Mouse (Mus musculus) c-Kit-negative CD71-positive TER-119-positive erythroid progenitor cells, embryonic 14.5 days (primary cell): ENCODE data around the gene Myo6.

Experiments
- DNase-seq: peaks from one replicate; pipeline ENCODE4 v3.0.0-alpha.2; 2013; ENCODE audit warnings: low read depth, low spot score

Gene Myo6

DNA sequence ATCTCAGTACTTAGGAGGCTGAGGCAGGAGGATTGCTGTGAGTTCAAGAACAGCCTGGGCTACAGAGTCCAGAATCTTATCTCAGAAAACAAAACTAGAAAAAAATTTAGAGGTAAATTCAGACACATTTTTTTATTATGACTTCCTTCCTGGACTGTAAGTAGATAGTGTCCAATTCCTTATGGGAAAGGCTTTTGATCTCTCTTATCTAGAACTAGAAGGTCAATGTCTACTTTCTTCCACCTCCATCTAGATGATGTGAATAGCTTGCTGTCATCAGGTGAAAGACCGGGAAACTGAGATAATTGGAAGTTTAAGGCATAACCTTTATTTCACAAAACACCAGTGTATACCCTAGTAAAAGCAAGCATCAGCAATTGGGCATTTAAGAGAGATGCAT is 16.9 kb downstream of the Myo6 start:
- DNase-seq, result no peak

DNA sequence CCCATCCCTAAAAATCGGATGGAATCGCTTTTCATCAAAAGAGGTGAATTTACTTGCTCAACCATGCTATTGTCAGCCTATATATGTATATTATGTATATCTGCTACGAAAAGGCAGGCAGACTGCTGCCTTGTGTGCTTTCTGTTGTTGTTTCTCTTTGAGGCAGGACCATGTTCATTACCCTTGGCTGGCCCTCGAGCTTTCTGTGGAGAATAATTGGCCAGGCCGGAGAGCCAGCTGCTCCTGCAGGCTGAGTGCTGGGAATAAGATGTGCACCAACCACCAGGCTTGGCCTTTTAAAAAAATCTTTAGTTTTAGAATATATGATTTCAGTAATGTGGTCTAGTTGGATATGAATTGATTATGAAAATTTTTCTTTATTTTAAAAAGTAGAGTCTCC is 19.3 kb downstream of the Myo6 start:
- no peak for DNase-seq

DNA sequence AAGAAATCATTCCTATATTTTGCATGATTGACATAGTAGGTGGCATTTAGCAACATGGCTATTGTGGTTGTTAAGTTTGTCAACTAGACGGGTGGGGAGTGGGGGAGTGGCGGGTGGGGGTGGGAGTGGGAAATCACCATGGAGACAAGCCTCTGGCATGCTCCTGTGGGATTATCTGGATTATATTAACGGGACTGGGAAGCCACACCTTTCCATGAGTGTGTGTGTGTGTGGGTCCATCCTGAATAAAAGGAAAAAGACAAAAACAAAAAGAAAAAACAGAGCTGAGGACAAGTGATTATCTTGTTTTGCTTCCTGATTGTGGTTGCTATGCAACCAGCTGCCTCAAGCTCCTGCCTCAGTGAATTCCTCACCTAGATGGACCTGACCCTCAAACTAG is 20.9 kb downstream of the Myo6 start:
- no peak for DNase-seq

DNA sequence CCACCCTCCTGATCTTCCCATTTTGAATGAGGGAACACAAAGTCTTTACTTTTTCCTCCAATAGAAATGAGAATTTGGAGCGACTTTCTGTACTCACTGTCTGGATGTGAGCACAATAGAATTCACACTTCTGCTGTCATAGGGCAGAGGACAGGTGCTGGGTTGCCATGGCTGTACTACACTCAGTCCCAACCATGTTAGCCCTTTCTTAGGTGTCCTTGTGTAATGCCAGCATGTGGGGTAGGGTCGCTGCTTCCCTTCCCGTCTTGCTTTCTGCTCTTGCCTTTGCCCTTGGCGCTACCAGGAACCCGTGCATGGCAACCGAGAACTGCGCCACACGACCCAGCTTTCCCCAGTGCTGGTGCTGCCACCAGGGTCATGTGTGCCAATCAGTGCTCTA is 21.9 kb downstream of the Myo6 start:
- DNase-seq, result no peak

DNA sequence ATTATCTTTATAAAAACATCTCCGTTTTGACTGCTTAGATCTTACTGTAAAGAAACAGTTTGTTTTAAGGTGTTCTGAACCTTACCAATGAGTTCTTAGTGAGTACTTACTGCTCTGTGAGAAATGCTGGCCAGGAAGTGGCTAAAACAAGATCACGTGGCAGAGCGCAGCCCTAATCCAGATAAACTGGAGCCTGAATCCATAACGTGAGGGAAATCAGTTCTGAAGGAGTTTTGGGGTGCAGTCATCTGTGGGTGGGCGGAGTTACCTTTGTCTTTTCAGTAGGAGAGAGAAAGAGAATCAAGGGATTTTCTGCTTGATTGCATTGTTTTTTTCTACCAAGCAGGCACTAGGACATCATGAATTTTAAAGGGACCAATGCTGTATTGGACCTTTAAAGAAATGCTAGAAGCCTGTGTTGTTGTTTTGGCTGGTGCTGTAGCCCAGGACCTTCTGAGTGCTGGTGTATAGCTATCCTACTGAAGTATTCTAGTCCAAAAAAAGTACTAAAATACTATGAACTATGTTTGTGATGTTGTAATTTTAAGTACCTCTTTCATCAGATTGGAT is 23.6 kb downstream of the Myo6 start:
- no peak for DNase-seq

DNA sequence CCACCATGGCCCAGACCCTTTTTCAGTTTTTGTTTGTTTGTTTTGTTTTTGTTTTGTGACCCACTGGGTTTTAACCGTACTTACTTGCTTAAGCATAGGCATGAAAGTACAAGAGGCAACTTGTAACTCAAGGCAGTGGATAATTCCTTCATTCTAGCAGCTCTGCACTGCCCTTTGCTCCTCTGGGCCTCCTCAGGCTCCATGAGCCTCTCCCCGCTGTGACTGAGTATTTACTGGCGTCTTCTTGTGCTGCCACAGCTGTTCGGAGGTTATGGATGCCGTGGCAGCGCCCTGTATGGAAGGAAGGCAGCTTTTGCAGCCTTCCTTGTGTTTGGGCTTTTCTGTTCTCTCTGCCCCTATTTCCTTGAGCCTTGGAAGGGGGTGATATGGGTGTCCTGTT is 26.4 kb downstream of the Myo6 start:
- DNase-seq, result no peak

DNA sequence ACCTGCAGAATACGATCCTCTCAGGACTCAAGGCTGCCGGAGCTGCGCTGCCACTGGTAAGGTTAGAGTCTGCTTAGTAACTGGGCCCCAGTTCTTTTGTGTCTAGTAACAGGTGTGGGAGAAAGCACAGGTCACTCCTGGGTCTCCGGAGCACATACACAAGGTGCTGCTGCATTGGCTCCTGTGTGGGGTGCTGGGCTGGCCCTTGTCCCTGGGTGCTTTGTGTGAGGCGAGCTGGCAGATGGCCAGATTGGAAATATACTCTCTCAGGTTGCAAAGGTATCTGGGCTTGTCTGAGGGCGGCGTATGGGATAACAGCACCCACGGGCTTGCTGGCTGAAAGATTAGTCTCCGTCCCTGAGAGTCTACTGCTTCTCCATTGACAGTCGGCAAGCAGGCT is 27.5 kb downstream of the Myo6 start:
- no peak for DNase-seq

DNA sequence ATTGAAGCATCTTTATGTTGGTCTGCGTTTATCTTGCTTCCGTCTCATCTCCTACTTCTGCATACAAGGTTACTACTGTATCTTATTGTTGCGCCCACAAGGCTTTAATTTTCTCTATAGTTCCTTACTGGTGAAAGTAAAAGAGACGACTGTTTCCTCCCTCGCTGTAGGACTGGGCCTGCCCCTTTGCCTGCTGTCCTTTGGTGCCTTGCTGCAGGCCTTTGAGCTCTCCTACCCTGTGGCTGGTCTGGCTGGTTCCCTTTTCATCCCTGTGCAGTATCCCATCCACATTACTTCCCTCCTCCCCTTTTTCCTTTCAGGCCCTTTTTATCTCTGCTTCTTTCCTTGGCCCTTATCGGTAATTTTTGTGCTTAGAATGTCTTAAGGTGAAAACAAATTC is 29.6 kb downstream of the Myo6 start:
- DNase-seq, result no peak

DNA sequence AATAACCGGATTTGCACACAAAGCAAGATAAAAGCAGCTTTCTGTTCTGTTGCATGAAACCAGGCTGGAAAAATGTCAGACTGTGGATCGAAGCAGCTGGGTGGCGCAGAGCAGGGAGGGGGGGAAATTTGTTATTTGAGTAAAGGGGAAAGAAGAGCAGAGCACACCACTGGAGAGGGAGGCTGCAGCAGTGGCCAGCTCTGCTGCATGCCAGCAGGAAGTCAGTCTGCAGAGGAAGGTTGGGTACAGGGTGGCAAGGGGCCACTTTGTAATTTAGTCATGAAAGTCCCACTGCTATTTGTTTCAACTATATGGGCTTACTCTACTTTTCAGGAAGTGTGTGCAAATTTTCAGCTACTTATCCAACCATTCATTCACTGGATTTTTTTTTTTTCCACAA is 31.3 kb downstream of the Myo6 start:
- DNase-seq, result no peak

DNA sequence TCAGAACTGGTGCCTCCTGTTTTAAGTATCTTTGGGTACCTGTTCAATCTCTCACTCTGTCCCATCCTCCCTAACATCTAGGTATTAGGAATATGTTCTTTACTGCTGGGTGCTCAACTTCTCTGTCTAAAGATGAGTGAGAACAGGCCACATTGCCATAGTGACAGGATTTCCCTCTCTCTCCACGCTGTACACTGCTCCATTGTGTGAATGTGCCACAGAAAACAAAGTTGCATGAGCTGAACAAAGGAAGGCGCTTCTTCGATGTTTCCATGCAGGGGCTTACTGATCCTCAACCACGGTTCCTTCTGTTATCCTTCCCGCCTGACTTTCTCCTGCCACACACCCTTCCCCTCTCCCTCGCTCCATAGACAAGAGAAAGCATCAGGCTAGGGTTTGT is 32.4 kb downstream of the Myo6 start:
- no peak for DNase-seq

DNA sequence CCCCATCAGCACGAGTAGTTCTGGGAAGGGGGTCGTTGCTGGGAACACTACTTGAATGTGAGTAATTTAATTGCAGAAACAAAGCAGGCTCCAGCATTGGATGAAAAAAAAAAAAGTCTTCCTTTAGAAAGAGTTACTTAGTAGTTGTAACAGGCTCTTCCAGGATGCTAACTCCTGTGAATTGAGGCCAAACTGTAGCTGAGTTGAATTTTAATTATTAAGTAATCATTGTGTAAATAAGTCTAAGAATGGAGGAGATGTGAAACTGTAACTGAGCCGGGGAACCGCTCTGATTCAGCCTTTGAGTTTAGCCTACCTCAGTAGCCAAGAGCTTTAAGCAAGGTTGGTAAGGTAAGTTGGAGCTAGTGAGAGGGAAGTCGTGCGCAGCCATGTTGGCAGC is 36.0 kb downstream of the Myo6 start:
- no peak for DNase-seq

DNA sequence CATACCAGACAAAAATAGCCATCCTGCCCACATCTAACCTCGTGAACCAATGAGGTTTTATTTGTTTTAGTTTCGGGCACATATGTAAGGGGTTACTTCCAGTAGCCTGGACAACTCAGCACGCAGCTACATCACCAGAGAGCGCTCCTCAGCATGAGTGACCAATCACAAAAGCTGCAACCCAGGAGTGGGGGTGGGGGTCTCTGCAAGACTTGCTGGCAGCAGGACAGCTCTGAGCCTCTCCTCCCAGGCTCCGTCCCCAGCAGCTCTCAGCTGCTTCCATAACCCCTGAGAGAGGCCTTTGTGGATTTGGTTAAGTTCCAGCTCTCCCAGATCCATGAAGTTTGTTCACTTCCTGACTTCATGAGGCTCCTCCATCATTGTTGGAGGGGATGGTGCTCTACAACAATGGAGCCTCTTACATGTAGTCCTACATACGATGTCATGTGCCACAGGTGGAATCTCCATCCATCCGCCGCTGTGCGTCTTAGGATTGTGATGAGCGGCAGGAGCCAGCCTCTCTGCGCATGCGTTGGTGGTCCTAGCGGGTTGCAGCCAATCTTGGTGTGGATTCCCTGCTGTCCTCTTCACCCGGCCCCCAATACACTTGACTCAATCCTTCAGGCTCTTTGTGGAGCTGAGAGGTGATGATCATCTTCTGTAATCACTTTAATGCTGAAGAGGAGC is 37.7 kb downstream of the Myo6 start:
- DNase-seq, result no peak

DNA sequence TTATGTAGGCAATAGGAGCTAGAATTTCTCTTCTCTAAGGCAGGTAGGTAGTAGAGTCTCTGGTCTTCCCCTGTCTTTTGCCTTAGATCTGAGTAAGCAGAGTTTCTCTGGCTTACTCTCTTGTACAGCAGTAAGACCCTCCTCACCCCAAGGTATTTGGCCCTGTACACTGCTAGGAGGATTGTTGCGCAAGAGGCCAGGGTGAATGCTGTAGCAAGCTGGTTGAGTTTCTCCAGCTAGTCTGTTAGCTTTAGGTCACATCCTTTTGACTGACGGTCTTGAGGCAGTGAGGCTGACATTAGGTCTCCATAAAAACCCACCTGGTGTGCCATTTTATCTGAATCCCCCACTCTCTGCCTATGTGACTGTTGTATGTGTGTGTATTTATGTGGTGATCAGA is 43.9 kb downstream of the Myo6 start:
- no peak for DNase-seq

DNA sequence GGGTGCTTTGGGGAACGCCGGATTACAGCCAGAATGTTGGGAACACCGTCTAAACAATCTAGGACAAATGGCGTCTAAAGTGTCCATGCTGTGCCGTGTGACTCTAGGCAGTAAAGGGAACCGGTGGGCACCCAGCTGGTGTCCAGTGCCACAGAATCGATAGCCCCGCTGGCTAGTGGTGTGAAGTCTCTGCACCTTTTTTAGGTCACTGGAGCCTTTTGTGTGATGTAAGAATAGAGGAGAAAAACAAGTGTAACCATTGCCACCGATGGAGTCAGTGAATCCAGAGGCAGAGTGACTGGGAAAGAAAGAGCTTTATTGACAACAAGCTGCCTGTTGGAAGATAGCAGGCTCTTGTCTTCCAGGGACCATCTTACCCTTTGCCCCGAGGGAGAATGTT is 44.6 kb downstream of the Myo6 start:
- no peak for DNase-seq

DNA sequence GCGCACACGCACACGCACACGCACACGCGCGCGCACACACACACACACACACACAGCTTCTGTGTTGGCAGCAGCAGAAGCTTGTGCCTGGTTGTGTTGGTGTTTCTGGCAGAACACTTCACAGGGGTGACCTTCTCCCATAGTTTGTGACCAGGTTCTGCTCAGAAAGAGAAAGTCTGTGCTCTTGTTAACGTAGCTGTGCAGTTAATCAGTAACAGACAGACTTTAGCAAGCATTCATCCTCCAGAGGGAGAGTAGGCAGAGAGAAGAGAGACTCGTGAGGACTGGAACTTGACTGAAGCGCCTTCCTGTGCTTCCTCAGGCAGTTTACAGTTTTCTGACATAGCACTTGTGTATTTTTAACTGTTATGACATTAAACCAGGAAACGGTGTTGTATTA is 45.3 kb downstream of the Myo6 start:
- no peak for DNase-seq

DNA sequence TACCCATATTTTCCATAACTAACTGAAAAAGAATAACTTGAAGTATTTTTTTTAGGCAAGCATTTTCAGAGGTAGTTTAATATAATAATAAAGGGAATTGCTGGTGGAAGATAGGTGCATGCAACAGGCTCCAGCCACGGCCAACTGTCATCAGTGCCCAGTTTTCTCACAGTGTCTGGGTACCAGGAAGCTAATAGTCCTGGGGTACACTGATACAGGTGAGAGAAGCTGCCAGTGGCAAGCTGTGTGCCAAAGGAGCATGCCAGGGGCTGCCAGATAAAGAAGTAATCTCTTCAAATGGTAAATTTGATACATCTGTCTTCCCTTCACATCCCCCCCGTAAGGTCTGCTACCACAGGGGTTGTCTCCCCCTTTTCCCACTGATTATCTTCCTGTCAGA is 48.6 kb downstream of the Myo6 start:
- no peak for DNase-seq

DNA sequence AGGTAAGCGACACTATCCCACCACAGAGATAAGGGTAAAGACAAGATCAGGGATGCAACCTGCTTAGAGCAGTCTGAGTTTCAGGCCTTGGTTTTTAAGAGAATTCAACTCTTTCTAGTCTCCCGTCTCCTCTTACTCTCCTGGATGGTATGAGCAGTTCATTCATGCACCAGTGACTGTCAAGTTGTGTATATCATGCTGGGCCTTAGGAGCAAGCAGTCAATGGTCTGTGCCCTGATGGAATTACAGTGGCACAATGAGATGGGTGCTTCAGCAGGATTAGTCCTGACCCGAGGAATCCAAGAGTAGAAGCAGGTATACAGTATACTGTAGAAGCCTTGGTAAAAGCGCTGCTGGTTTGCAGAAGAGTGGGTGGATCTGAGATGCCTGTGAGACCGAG is 50.7 kb downstream of the Myo6 start:
- no peak for DNase-seq

DNA sequence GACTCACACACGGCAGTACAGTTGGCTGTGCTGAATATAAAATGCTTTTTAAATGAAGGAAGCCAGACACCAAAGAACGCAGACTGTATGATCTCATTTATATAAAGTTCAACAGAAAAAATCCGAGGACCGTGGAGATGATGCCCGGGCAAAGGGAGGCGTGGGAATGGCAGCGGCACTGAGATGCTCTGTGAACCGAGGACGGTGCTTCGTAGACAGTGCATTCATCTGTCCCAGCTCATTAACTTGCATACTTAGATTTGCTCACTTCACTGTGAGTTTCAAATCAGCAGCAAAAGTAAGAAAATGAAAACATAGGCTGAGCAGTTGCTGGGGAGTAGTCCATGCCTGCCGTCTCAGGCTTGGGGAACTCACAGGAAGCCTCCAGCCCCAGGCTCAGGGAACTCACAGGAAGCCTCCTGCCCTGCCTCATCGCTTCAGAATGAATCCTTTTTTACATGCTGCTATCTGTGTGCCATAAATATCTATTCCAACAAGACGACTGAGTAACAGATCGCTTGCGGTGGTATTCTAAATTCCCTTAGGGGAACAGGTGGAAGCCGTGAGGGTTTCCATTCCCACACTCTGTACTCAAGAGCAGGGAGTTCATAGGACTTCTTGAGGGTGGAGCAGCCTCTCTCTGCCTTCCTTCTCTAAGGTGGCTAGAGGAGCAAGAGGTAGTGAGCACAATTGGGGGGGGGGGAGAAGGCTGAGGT is 52.1 kb downstream of the Myo6 start:
- DNase-seq, result no peak

DNA sequence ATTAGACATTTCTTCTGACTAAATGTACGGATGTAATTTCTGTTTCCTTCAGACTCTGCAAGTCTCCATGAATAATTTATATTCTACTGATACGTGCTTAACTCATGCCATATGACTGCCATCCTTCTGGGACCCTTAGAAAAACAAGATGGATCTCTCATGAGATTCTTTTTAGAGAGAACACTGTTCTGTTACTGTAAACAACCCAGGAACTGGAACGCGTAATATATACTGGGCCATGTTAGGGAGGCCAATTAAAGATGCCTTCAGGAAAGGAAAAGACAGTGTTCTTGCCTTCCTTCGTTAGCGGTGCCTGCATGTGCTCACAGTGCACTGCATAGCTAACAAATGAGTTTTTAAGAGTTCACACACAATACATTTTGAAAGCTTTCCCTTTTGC is 53.9 kb downstream of the Myo6 start:
- no peak for DNase-seq

DNA sequence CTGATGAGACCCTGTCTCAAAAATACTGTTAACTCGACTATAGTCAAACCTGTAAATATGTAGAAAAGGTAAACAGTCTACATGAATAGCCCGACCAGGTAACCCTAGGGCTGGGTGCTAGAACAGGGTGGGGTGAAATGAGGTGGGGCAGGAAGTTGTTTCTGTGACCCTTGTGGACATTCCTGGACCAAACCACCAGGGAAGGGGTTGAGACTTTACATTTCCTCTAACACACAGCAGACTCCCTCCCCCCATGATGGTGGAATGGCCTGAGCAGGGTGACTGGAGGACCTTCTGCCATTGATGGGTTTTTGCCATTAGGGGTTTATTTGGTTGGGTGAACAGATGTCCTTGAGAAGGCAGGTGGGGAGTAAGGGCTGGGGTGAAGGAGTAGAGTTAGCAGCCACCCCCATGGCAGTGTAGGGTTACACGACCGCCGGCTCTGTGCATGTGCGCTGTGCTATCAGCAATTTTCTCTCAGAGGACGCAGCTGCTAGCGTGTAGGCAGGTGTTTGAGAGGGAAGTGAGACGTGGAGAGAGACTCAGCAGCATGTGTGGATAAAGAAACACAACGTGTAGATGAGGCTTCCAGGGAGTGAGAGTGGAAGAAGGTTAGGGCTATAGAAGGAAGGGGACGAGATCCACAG is 59.3 kb downstream of the Myo6 start:
- no peak for DNase-seq

DNA sequence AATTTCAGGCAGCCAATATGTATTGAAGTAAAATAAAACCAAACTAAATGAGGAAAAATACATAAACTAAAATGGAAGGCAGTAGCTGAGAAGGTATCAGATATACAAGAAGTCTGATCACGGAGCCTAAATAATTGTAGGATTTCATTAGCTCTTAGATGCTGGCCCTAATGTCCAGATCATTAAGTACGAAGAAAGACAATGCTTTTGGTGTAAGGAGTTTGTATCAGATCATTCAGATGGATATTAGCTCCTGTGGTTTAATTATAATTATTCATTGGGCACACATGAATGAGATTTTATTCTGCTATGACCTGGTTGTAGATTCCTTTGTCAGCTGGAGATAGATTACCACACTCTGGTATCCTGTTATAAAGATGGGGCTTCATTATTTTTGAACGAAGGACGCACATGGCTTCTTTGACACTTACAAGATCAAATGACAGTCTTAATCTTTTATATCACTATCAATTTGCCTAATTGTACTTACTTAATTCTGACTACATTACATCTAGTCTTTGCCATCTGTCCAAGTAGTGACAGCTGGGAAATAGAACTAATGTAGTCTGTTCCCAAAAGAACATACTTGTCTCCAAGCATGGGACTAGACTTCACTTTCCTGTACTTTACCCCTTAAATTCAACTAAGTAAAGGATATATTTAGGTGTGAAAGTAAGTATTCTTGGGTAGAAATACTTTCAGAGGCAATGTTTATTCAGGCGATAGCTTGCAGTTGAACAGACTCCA is 61.9 kb downstream of the Myo6 start:
- DNase-seq, result no peak

DNA sequence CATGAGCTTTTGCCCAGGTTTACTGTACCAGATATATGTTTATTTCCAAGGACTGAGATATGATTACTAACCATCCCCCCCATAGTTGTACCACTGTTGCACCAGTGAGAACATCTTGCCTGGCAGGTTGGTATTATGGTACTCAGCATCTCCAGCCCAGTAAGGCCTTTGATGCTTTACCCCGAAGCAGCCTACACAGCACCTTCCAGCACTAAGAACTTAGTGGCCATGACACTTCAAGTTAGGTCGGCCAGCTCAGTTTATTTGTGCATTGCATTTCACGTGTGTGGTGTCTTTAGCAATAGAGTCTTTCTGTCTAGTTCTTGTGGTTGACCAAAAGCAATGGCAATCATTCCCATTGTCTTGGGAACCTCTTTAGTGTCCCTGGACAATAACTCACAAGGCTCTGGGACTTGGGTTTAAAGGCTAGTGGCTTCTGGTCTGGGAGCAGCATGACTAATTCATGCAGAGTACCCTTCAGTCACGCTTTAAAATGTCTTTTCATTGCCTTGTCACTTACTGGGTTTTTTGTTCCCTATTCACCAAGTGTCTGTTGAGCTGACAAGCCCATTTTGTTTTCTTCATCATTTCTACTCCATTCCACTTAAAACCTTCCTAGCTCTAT is 69.1 kb downstream of the Myo6 start:
- DNase-seq, result no peak
